Mouse (Mus musculus): ENCODE measurements around the gene Pcgf2.

- no peak for TF ChIP-seq CTCF (IDR thresholded peaks at IDR 0.05; ENCODE audit: low read depth)
- TF ChIP-seq EP300 (IDR thresholded peaks at IDR 0.05; ENCODE audit: low read depth), result no peak
Measured at GRCm38 (mm10) chr11:97659267-97659989, 40.9 kb downstream of the Pcgf2 start.
